Mouse (Mus musculus) megakaryocyte-erythroid progenitor cell, adult 5-6 weeks (primary cell): ENCODE measurements around the gene Rreb1. TPM values are rescaled to one million over a fixed set of nuclear protein-coding genes. Genes with fewer than 3 reads are reported as not detected.
A peak's percentile ranks its signal among the peaks of the same experiment; 100 is the strongest.
"Not testable (repeated sequence)": the region's sequence is repeated elsewhere in the genome, so short reads cannot be mapped to it uniquely, and the experiment has no call there.

Experiments used
- ATAC-seq: replicated peaks from 2 replicates; pipeline ENCODE4 v1.8.0; 2016; ENCODE audit warnings: mild to moderate bottlenecking, inconsistent platforms; ENCODE audit not compliant: severe bottlenecking, poor library complexity, low FRiP score, low TSS enrichment
- total RNA-seq, 2 experiments: library from RNA; stranded (forward) in 1 of 2; stranded (reverse) in 1 of 2; fragments of 200-1000, 215-1000 nt in 1 of 2; fragments of >200 nt in 1 of 2; fragmentation: Nextera tagmentation in 1 of 2; gene quantifications; 2 replicates each; pipeline ENCODE4 v1.2.3; 2014 to 2017

Gene Rreb1
- total RNA-seq, 2 experiments from 2014 or later = 43.6 to 94.3 TPM

DNA sequence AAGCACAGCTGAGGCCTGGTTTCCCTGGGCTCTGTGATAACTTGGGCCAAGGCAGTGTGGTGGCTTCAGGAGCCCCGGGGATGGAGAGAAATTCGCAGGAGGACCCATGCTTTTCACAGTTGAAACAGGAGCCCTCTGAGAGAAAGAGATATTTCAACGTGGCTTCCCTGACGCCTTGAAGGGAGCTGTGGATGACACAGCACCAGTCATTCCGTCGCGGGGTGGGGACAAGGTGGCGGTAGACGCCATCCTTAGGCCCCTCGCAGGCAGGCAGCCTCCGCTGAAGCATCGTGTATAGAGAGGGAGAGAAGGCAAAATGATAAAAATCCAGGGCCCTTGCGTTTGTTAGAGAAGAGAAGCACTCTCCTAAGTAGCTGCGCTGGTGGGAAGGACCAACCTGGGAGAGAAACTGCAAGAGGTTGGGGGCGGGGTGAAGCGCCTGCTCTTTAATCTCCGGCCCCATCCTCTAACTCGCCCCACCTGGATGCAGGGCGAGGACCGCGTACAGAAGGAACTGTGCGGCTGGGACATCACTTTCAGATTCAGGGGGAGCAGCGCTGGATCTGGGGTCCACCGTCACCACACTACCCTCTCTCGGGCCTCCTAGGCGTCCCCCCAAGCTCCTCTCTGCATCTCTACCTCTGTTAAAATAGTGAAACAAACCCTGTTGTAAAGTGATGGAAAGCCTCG, 46.9 kb downstream of the Rreb1 start:
- peak; percentile 40; the same call in 1 of the 2 replicates for ATAC-seq

- ATAC-seq = peak; percentile 68
Measured at GRCm38 (mm10) chr13:37825646-37826280, 47.6 kb downstream of the Rreb1 start.

DNA sequence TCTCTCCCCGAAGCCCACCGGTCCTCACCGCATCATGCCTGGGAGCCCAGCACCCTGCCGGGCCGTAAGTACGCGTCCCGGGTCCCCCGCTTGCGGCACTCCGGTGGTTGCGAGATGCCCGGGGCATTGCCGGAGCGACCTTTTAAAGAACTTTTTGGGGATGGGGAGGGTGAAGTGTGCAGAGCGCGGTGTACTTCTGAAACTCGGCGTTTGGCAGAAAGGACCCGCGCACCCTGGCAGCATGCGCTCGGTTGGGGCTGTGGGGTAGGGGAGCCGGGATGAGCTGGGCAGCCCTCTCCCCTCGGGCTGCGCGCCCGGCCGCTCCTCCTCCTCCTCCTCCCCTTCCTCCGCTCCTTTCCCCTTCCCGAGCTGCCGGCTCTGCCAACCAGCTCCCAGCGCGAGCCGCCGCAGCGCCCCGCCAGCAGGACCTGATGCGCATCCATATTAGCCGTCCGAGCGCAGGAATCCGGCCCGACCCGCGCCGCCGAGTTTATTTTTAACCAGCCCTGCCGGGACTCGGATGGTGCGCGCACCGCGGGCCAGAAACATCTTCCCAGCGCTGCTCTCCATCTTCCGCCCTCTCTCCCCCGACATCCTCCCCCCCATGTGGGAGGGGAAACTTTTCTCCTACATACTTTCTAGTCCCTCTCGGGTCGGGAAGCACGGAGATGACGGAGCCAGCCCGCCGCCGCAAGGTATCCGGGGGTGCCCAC, 48.2 kb downstream of the Rreb1 start:
- ATAC-seq = peak; percentile 7; the same call in 1 of the 2 replicates

GRCm38 (mm10) chr13:37826994-37827262, 48.7 kb downstream of the Rreb1 start:
- no peak for ATAC-seq

GRCm38 (mm10) chr13:37827263-37827995, 49.2 kb downstream of the Rreb1 start:
- ATAC-seq = no peak

GRCm38 (mm10) chr13:37827996-37828579, 49.9 kb downstream of the Rreb1 start:
- no peak for ATAC-seq

GRCm38 (mm10) chr13:37828928-37829327, 50.7 kb downstream of the Rreb1 start:
- ATAC-seq = no peak

DNA sequence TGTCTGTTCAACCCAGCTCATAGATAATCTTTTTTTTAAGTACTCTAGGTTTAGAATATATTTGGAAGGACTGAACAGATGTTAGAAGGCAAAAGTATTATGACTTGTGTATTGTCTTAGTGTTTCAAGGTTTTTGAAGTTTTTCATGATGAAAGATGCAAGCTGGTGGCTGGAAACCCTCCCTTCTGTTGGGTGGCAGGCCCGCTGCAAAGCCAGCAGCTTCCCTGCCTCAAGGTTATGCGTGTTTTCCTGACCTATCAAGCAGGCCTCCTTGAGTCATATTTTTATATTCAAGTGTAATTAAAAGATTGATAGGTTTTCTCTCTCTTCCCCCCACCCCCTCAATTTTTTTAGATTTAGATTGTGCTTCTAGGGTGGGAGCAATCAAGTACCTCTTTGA, 52.1 kb downstream of the Rreb1 start:
- ATAC-seq = no peak

- ATAC-seq = no peak
Measured at GRCm38 (mm10) chr13:37830874-37831311, 52.7 kb downstream of the Rreb1 start.

GRCm38 (mm10) chr13:37832481-37832880, 54.3 kb downstream of the Rreb1 start:
- no peak for ATAC-seq

- 0 out of 2 replicates have a peak, but pooled peaks have one; percentile 8 for ATAC-seq
Measured at GRCm38 (mm10) chr13:37833500-37833899, 55.3 kb downstream of the Rreb1 start.

- ATAC-seq = no peak
Measured at GRCm38 (mm10) chr13:37835296-37835695, 57.1 kb downstream of the Rreb1 start.

GRCm38 (mm10) chr13:37835811-37836210, 57.6 kb downstream of the Rreb1 start:
- ATAC-seq = not testable (repeated sequence)

- ATAC-seq = 0 out of 2 replicates have a peak, but pooled peaks have one; percentile 36
Measured at GRCm38 (mm10) chr13:37837372-37837771, 59.2 kb downstream of the Rreb1 start.

DNA sequence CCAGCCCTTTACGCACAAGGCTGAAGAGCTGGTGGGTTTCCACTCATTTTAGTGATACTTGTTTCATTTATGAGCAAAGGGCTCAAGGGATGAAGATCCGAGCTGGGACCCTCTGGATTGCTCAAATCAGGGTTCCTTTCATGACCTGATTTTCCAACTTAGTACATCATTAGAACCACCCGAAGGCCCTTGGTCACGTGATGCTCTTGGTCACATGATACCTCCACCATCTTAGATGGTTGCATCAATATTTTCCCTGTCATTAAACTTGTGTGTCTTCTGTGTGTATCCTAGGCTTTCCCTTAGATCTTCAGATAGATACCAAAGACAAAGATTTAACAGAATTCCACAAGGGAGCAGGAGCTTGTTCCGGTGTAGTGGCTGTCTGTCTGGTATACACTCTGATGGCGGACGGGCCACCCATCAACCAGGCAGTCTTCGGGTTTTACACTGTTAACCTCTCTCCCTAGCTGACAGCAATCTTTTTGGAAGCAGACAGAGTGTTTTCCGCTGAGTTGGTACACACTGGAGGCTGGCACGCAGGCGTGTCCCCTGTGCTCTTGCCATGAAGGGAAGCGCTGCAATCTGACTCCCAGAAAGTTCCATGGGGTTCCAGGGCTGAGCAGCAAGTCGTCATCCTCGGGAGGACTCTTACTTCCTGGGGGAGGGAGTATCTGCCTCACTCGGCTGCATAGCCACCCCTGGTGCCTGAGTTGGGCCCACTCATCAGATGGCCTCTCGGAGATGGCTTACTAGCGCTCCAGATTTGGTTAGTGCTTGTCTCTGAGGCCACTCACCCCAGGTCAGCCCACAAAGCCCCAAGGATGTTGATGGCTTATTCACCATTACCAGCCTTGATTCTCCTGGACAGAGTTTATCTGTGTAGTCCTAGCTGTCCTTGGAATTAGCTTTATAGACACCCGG, 60.3 kb downstream of the Rreb1 start:
- ATAC-seq = no peak

- ATAC-seq = no peak
Measured at GRCm38 (mm10) chr13:37843241-37843640, 65.0 kb downstream of the Rreb1 start.

GRCm38 (mm10) chr13:37843844-37844243, 65.6 kb downstream of the Rreb1 start:
- ATAC-seq = peak; percentile 46

DNA sequence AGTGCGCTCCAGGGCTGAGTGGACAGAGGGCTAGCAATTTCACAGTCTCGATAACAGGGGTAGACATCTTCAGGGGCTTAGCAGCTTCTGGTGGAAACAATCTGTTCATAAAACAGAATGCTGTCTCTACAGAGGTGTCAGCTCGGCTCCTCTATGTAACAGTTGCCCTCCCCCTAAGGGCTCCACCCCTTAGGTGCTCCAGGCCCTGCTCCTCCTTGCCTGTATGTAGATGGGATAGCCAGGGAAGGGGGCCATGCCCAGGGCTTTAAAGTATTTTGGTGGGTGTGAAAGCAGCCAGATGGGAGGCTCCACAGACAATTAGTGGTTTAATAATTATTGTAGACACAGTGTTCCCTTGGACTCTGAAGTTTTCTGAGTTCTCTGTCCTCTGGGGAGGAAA, 67.0 kb downstream of the Rreb1 start:
- ATAC-seq = 0 out of 2 replicates have a peak, but pooled peaks have one; percentile 43
